In genomic region chr4:125606147-125606546, GRCm38 (mm10) we compare ENCODE assay signal across 22 mouse cellular contexts.
"Had no signal": no experiment of that assay in that cellular context is flagged by ENCODE, and none has a peak within 500 bp of the region (broad histone marks: within the 10 kb centered on the region; RNA-seq: fewer than 3 reads in every experiment).

No protein-coding gene starts in this region.

- DNase-seq: liver, postnatal 0 days; lung, adult 2 months; lung, postnatal 14 days; lung, postnatal 36 days; retina, postnatal 1 day; right cerebral cortex, adult 18-20 months; right cerebral cortex, postnatal 25 days; right cerebral cortex, postnatal 4 days; spleen, adult 18-20 months; thymus, adult 18-20 months; thymus, postnatal 14 days; thymus, postnatal 36 days had no signal

- H3K36me3 ChIP-seq: lung, embryonic 15.5 days; midbrain, embryonic 13.5 days; midbrain, embryonic 15.5 days; neural tube, embryonic 13.5 days; neural tube, embryonic 15.5 days had no signal

- H3K27me3 ChIP-seq: lung, embryonic 15.5 days; midbrain, embryonic 15.5 days; neural tube, embryonic 13.5 days had no signal

- H3K9ac ChIP-seq: liver, postnatal 0 days; lung, embryonic 15.5 days; midbrain, embryonic 13.5 days; midbrain, embryonic 15.5 days; neural tube, embryonic 13.5 days; neural tube, embryonic 15.5 days had no signal

- H3K4me3 ChIP-seq: lung, embryonic 15.5 days; megakaryocyte, embryonic 14.5 days; midbrain, embryonic 13.5 days; midbrain, embryonic 15.5 days; myocyte; neural tube, embryonic 13.5 days; neural tube, embryonic 15.5 days had no signal

- H3K9me3 ChIP-seq: lung, embryonic 15.5 days; midbrain, embryonic 13.5 days; midbrain, embryonic 15.5 days; neural tube, embryonic 13.5 days; neural tube, embryonic 15.5 days had no signal

- H3K4me2 ChIP-seq: lung, embryonic 15.5 days; midbrain, embryonic 11.5 days; midbrain, embryonic 13.5 days; midbrain, embryonic 15.5 days; neural tube, embryonic 13.5 days; neural tube, embryonic 15.5 days had no signal

- H3K27ac ChIP-seq: lung, embryonic 15.5 days; macrophage; midbrain, embryonic 13.5 days; midbrain, embryonic 15.5 days; neural tube, embryonic 13.5 days; neural tube, embryonic 15.5 days had no signal

- H3K4me1 ChIP-seq: lung, embryonic 15.5 days; megakaryocyte, embryonic 14.5 days had no signal

- ATAC-seq: liver, postnatal 0 days; lung, postnatal 0 days; midbrain, embryonic 13.5 days; midbrain, embryonic 15.5 days had no signal
